Mouse (Mus musculus) brain, embryonic 14.5 days (tissue): ENCODE results near the gene Ppfia3.

Experiments used
- CTCF ChIP-seq: fragments of 200-500 bp; IDR thresholded peaks from 2 replicates; pipeline ENCODE4 v1.5.1; 2012; ENCODE audit warnings: inconsistent platforms, mild to moderate bottlenecking, moderate library complexity, borderline replicate concordance; ENCODE audit not compliant: insufficient read depth, insufficient read length; ENCODE audit errors: extremely low read depth
- POLR2A ChIP-seq: fragments of 200-500 bp; IDR thresholded peaks from 2 replicates; pipeline ENCODE4 v1.6.1; 2012; ENCODE audit warnings: mild to moderate bottlenecking, inconsistent platforms, borderline replicate concordance; ENCODE audit not compliant: poor library complexity, insufficient read depth, insufficient read length, severe bottlenecking; ENCODE audit errors: extremely low read depth

DNA sequence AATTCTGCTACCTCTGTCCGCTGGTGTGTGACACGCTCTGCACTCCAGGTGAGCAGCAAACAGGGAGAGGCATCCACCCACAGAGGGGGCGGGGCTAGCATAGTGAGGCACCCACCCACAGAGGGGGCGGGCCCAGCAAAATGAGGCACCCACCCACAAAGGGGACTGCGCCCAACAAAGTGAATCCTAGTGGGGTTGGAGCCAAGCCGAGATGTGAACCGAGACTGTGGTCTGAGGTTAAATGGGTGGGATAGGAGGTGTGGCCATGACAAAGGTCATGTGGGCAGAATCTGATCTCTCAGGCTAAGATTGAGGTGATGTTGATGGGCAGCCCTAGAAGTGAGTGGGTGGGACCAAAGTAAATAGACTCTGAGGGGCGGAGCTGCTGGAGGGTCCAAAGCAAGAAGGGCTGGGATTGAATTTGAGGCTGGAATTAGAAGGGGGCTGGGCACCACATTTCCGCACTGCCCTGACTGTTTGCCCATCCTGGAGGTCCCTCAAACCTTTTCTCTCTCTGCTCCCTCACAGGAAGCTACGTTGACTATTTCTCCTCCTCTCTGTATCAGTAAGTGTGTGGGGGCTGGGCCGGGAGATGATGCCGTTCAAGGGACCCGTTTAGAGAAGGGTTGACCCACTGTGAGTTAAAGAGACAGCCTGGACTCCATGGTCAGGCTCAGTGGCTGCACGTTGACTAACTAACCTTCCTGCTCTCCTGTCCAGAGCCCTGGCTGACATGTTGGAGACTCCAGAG, 28.5 kb downstream of the Ppfia3 start:
- TF ChIP-seq CTCF, result no peak
- TF ChIP-seq POLR2A, result no peak
